ENCODE assay signal across 30 mouse cellular contexts in genomic region chr9:74780419-74780818, GRCm38 (mm10).
"Had no signal": no experiment of that assay in that cellular context is flagged by ENCODE, and none has a peak within 500 bp of the region (broad histone marks: within the 10 kb centered on the region; RNA-seq: fewer than 3 reads in every experiment).

No protein-coding gene starts in this region.

- DNase-seq: heart, postnatal 10 days; heart, postnatal 14 days; heart, postnatal 36 days; heart, postnatal 4 days; kidney, adult 11 months; kidney, adult 18-20 months; kidney, adult 2 months; kidney, adult 8-10 months; kidney, adult 9 months; kidney, postnatal 10 days; kidney, postnatal 14 days; kidney, postnatal 25 days; kidney, postnatal 36 days; kidney, postnatal 4 days; layer of hippocampus, adult 9-11 months; layer of hippocampus, postnatal 36 days had no signal

- H3K36me3 ChIP-seq: heart, embryonic 12.5 days; heart, embryonic 13.5 days; heart, embryonic 15.5 days; hindbrain, embryonic 10.5 days; hindbrain, embryonic 12.5 days; hindbrain, embryonic 13.5 days; hindbrain, embryonic 15.5 days; intestine, embryonic 15.5 days; kidney, embryonic 15.5 days had no signal

- H3K27me3 ChIP-seq: heart, embryonic 12.5 days; heart, embryonic 13.5 days; heart, embryonic 15.5 days; hindbrain, embryonic 12.5 days; hindbrain, embryonic 13.5 days; hindbrain, embryonic 15.5 days; intestine, embryonic 15.5 days; kidney, embryonic 15.5 days had no signal

- H3K9ac ChIP-seq: heart, embryonic 12.5 days; heart, embryonic 13.5 days; heart, embryonic 15.5 days; hindbrain, embryonic 12.5 days; hindbrain, embryonic 13.5 days; hindbrain, embryonic 14.5 days; hindbrain, embryonic 15.5 days; intestine, embryonic 15.5 days; kidney, embryonic 15.5 days had no signal

- H3K4me1 ChIP-seq: heart, embryonic 12.5 days; heart, embryonic 13.5 days; heart, embryonic 15.5 days; hindbrain, embryonic 12.5 days; hindbrain, embryonic 13.5 days; hindbrain, embryonic 15.5 days; intestine, embryonic 15.5 days; kidney, embryonic 15.5 days had no signal

- H3K27ac ChIP-seq: heart, embryonic 13.5 days; heart, embryonic 15.5 days; hindbrain, embryonic 10.5 days; hindbrain, embryonic 12.5 days; hindbrain, embryonic 13.5 days; hindbrain, embryonic 14.5 days; hindbrain, embryonic 15.5 days; hindbrain, postnatal 0 days; intestine, embryonic 15.5 days; kidney, embryonic 15.5 days; kidney, postnatal 0 days; layer of hippocampus, adult 2 months; left cerebral cortex, adult 2 months had no signal

- H3K9me3 ChIP-seq: heart, embryonic 12.5 days; heart, embryonic 13.5 days; heart, embryonic 15.5 days; hindbrain, embryonic 10.5 days; hindbrain, embryonic 12.5 days; hindbrain, embryonic 13.5 days; hindbrain, embryonic 15.5 days; intestine, embryonic 15.5 days; kidney, embryonic 15.5 days had no signal

- H3K4me3 ChIP-seq: heart, embryonic 12.5 days; heart, embryonic 13.5 days; heart, embryonic 15.5 days; hindbrain, embryonic 10.5 days; hindbrain, embryonic 12.5 days; hindbrain, embryonic 13.5 days; hindbrain, embryonic 15.5 days; intestine, embryonic 15.5 days; kidney, embryonic 15.5 days; layer of hippocampus, adult 2 months; left cerebral cortex, adult 2 months had no signal
